Mouse (Mus musculus) cerebellum, adult 11-12 months (tissue): ENCODE data around the gene Aurkaip1.
"Not testable (repeated sequence)": the region's sequence is repeated elsewhere in the genome, so short reads cannot be mapped to it uniquely, and the experiment has no call there.

Experiments used
- DNase-seq: peaks from one replicate; pipeline ENCODE4 v3.0.0; 2022

Gene Aurkaip1

GRCm38 (mm10) chr4:155831205-155831766 lies at the start of gene Aurkaip1:
TSS of gene Aurkaip1 (plus strand) at chr4:155831272.
- DNase-seq: peak; percentile 94

GRCm38 (mm10) chr4:155783486-155784080 lies 47.5 kb upstream of the Aurkaip1 start:
- DNase-seq: no peak

GRCm38 (mm10) chr4:155784081-155784701 lies 46.9 kb upstream of the Aurkaip1 start:
- peak; percentile 83 for DNase-seq

- DNase-seq: no peak
Observed at GRCm38 (mm10) chr4:155785246-155785645, 45.8 kb upstream of the Aurkaip1 start.

- no peak for DNase-seq
Observed at GRCm38 (mm10) chr4:155785819-155786218, 45.3 kb upstream of the Aurkaip1 start, which contains the start of gene Tmem88b. TSS of gene Tmem88b (minus strand) at chr4:155785874.

- DNase-seq: no peak
Observed at GRCm38 (mm10) chr4:155788300-155788699, 42.8 kb upstream of the Aurkaip1 start.

- DNase-seq: not testable (repeated sequence)
Observed at GRCm38 (mm10) chr4:155788833-155789232, 42.2 kb upstream of the Aurkaip1 start.

GRCm38 (mm10) chr4:155790021-155790489 lies 41.0 kb upstream of the Aurkaip1 start, which contains the start of gene Ankrd65:
TSS of gene Ankrd65 (plus strand) at chr4:155790439.
- no peak for DNase-seq

- DNase-seq: no peak
Observed at GRCm38 (mm10) chr4:155790650-155791161, 40.4 kb upstream of the Aurkaip1 start.

GRCm38 (mm10) chr4:155791240-155791933 lies 39.7 kb upstream of the Aurkaip1 start:
- no peak for DNase-seq

- DNase-seq: no peak
Observed at GRCm38 (mm10) chr4:155793730-155794129, 37.3 kb upstream of the Aurkaip1 start.

- no peak for DNase-seq
Observed at GRCm38 (mm10) chr4:155802075-155802474, 29.0 kb upstream of the Aurkaip1 start.

- no peak for DNase-seq
Observed at GRCm38 (mm10) chr4:155802741-155803339, 28.2 kb upstream of the Aurkaip1 start, which contains the start of gene Mrpl20. TSS of gene Mrpl20 (plus strand) at chr4:155802878.

GRCm38 (mm10) chr4:155803340-155804041 lies 27.6 kb upstream of the Aurkaip1 start:
- DNase-seq: peak; percentile 92

GRCm38 (mm10) chr4:155807841-155808240 lies 23.2 kb upstream of the Aurkaip1 start:
- no peak for DNase-seq

- peak; percentile 93 for DNase-seq
Observed at GRCm38 (mm10) chr4:155811929-155812664, 19.0 kb upstream of the Aurkaip1 start, which contains the start of gene Ccnl2. TSS of gene Ccnl2 (plus strand) at chr4:155812489.

GRCm38 (mm10) chr4:155812665-155813181 lies 18.3 kb upstream of the Aurkaip1 start:
- DNase-seq: no peak

GRCm38 (mm10) chr4:155817533-155817932 lies 13.5 kb upstream of the Aurkaip1 start:
- no peak for DNase-seq

- DNase-seq: no peak
Observed at GRCm38 (mm10) chr4:155821025-155821424, 10.0 kb upstream of the Aurkaip1 start.

- no peak for DNase-seq
Observed at GRCm38 (mm10) chr4:155823443-155823842, 7.6 kb upstream of the Aurkaip1 start.

- peak; percentile 35 for DNase-seq
Observed at GRCm38 (mm10) chr4:155829866-155830265, 1.2 kb upstream of the Aurkaip1 start.
